Mouse (Mus musculus) liver, postnatal 0 days (tissue): Measurements from ENCODE around the gene Olfr66.

Source experiments
- CTCF ChIP-seq: sonication (generic); IDR thresholded peaks from 2 replicates; pipeline ENCODE4 v1.5.1; 2016; ENCODE audit warnings: antibody characterized with exemption, low read depth
- EP300 ChIP-seq: IDR thresholded peaks from 2 replicates; pipeline ENCODE4 v1.6.1; 2016; ENCODE audit warnings: antibody characterized with exemption, low read depth, mild to moderate bottlenecking

DNA sequence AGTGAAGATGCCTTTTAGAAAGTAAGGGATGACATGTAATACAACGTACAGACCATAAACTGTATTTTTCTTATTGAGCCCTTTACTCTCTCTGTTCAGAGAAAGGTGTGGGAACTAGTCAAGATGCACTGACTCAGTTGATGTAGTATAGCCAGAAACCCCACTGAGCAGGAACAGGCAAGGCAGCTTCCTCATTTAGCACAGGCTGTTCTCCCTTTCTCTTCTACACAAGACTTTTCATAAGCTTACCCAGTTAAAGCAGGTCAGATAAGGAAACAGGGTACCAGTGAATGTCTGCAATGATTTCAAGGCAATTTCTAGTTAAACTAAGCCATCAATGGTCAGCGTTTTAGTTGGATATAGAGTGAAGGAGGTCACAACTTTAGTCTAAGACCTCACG lies 24.5 kb downstream of the Olfr66 start:
- TF ChIP-seq CTCF = no peak
- TF ChIP-seq EP300 = no peak
